Mouse (Mus musculus) gastrocnemius, postnatal 36 days (tissue): ENCODE measurements around the gene Ttc19. TPM values are rescaled to one million over a fixed set of nuclear protein-coding genes. Genes with fewer than 3 reads are reported as not detected.

Source experiments
- DNase-seq, 2 experiments: peaks; one replicate each; pipeline ENCODE4 v3.0.0; 2022
- intact Hi-C: fragments of 180-260 bp; cut with DNase I; formaldehyde crosslinking; loops from one replicate; pipeline ENCODE4 v1.15.1; 2025
- long read RNA-seq, 2 experiments: library from polyadenylated mRNA; stranded (forward); transcript quantifications; one replicate each; pipeline ENCODE4 v2.0.0; 2021
- total RNA-seq, 2 experiments: library from RNA; stranded (reverse); gene quantifications; 2 replicates each; pipeline ENCODE4 v1.2.3; 2021

Ttc19 gene
- 10 to 100 TPM; 34.0 to 38.1 TPM for total RNA-seq
- long read RNA-seq, experiment 1, transcript Ttc19-201 (10 exons, 3,410 nt) = major isoform, 27 of 40 reads
- long read RNA-seq, experiment 1, partial matches to known transcripts = 2 of 40 reads
- long read RNA-seq, experiment 1, other reads (novel, unspliced or antisense) = 8 of 40 reads
- long read RNA-seq, experiment 2, transcript Ttc19-201 (10 exons, 3,410 nt) = major isoform, 32 of 49 reads
- long read RNA-seq, experiment 2, partial matches to known transcripts = 3 of 49 reads
- long read RNA-seq, experiment 2, other reads (novel, unspliced or antisense) = 10 of 49 reads

DNA sequence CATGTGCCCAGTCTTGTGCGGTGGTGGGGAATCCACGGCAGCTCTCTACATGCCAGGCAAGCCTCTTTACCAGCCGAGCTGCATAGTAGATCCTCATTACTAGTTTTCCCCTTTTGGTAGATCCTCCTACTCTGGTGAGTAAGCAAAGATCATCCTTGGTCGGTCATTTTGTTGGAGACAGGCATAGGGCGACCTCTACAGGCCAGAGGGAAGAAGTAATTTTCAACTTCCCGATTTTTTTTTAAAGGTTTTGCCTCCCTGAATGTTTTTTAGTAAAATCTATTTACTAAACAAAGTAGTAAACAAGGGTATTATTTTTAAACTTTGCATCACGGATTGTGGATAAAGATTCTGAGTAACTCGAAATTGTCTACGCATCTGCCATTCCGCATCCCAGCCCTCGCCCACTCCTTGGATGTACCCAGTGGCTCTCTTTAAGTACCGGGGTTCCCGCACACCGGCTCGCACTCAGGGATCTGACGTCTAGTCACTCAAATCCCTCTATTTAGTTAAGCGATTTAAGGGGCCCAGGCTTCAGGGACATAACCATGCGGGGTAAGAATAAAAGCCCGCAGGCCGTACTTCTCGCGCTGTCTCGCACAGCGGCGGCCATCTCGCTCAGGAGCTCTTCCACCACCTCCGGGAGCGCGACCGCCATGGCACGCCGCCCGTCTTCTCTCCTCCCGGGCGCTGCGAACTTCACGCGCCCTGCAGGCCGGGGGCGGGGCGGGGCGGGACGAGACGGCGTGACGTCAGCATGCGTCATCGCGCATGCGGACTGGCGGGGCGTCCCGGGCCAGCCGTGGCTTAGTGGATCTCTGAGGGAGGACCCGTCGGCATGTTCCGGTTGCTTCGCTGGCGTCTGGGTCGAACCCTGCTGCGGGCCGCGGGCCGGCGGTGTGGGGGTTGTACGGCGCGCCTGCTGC, at the start of gene Ttc19, which contains the start of gene Zswim7:
Gene Ttc19 (plus strand): TSS at position 799 of the 926 bp plus-strand sequence.
Gene Zswim7 (minus strand): TSS at position 701 of the 926 bp plus-strand sequence.
- DNase-seq = peak; percentile 90
- intact Hi-C loops = loop anchor here (1.0 to 2.0 kb wide), 2 partner anchors 154 to 232 kb away; no protein-coding TSS in a partner anchor

DNA sequence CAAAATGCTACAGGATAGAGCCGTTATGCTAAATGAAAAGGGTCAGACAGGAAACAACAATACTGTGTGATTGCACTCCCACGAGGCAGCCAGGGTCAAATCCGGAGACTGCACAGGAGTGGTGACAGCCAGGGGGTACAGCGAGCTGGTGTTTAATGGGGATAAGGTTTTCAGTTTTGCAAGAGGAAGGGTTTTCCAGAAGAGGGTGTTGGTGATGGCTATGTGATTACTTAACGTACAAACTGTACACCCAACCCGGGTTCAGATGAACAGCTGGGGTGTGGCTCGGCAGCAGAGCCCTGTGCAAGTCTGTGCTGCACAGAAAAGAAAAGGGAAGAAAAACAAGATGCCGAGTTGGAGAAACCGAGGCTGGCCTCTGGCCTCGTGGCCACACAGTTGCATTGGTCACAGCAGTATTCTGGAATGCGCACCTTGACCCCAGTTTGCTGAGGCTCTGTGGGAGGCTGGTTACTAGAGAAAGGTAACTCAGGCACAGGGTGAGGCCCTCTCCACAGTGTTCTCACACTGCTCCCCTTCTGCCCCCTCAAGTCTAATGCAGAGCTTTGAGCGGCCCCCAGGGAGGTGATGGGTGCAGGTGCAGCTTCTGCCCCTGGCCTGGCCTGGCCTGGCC, 40.5 kb upstream of the Ttc19 start:
- intact Hi-C loops = no loop called here
- DNase-seq = no peak

- no peak for DNase-seq
- intact Hi-C loops = no loop called here
These were observed 37.4 kb upstream of the Ttc19 start for GRCm38 (mm10) chr11:62243871-62244270.

GRCm38 (mm10) chr11:62244471-62244870, 36.8 kb upstream of the Ttc19 start:
- DNase-seq = no peak
- intact Hi-C loops = no loop called here

DNA sequence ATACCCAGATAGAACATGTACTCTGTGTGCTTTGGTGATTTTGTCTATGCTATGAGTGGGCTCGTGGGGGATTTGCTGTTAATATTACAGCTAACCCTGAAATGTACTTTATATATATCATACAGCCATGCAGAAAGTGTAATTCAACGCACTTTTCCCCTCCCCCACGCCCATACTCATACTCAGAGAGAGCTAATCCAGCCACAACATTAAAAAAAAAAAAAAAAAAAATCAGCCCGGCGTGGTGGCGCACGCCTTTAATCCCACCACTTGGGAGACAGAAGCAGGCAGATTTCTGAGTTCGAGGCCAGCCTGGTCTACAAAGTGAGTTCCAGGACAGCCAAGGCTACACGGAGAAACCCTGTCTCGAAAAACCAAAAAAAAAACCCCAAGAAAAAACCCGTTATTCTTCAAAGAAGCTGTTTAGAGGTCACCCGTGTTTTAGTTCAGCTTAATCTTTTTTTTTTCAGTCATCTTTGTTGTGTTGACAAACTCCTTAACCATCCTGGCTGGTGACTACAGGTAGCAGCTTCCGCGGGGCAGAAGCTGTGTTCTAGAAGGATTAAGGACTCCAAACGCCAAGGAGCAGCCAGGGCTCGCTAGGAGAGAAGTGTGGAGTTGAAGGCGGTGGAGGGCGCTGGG, 33.4 kb upstream of the Ttc19 start:
- DNase-seq = no peak
- intact Hi-C loops = no loop called here

DNA sequence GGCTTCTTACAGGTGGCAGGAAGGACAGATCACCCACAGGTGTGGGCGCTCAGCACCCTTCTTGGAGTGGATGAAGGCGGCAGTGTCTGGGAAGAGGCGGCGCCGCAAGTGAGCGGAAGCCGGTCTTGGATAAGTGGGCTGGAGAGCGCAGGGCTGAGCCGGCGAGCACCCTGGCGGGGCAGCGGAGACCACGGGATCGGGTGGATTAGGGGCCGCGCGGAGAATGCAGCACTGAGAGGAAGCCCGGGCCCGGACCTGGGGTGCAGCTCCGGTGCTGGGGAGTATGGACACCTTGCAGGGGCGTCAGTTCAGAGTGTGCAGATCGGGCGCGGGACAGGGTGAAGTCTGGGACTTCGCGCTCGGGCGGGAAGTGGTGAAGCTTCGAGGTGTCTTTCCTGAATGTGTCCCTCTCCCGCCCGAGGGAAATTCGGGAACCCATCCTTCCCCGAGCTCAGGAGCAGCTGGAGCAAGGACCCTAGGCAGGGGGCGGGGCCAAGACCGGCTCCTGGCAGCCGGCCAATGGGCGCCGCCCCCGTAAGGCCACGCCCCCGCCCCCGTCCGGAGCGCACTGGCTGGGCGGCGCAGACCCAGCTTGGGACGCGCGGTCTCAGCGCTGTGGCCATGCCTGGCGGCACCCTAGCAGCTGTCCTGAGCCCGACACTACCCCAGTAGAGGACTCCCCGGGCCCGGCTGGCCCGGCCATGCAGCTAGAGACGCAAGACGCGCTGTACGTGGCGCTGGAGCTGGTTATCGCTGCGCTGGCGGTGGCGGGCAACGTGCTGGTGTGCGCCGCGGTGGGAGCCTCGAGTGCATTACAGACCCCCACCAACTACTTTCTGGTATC, 32.6 kb upstream of the Ttc19 start, which contains the start of gene Adora2b:
Gene Adora2b (plus strand): TSS at position 584 of the 844 bp plus-strand sequence.
- intact Hi-C loops = no loop called here

DNA sequence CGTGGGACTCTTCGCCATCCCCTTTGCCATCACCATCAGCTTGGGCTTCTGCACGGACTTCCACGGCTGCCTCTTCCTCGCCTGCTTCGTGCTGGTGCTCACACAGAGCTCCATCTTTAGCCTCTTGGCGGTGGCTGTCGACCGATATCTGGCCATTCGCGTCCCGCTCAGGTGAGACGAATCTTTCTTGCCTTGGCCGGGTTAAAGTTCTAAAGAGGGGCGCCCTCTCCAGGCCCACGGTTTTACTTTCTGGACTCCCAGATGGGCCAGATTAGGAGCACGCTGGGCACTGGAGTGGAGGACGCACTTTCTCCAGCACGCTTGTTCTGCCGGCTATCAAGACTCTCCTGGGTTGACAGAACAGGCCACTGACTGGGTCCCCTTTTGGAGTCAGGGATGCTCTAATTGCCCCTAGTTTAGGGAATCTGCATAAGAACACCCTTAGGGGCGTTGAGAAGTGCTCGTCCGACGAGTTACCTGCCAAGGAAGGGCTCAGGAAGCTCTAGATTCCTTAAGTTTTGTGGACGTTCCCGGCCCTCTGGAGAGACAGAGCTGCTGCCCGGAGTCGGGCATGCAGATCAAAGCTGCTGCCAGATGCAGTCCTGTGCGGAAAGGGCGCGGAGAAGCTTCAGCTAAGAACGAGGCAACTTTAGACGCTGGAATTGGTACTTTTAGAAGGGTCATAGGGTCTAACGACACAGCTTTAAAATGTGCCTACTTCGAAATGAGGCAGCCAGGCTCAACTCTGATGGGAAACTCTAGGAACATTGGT, 31.8 kb upstream of the Ttc19 start:
- intact Hi-C loops = no loop called here
- no peak for DNase-seq

More for the DNA sequence above, 32.6 kb upstream of the Ttc19 start, which contains the start of gene Adora2b:
- DNase-seq = peak; percentile 55 to 56

DNA sequence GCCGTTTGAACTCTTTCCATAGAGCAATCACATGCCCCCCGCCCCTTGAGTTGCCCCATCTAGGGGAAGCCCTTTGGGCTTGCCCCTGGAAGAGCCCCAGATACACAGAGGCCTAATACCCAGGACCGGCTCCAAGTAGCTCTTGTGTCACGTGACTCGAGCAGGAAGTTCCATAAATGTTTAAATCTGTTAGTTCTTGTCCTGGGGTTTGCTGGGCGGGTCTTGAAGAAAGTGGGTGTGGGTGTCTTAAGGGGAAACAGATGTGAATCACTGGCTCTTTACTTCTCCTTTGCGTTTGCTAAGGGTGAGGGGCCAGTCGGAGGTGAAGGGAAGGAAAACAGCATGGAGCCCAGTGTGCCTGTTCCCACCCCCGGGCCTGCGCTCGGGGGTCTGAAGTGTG, 30.2 kb upstream of the Ttc19 start:
- intact Hi-C loops = no loop called here
- no peak for DNase-seq

GRCm38 (mm10) chr11:62253380-62253779, 27.9 kb upstream of the Ttc19 start:
- intact Hi-C loops = no loop called here
- no peak for DNase-seq

DNA sequence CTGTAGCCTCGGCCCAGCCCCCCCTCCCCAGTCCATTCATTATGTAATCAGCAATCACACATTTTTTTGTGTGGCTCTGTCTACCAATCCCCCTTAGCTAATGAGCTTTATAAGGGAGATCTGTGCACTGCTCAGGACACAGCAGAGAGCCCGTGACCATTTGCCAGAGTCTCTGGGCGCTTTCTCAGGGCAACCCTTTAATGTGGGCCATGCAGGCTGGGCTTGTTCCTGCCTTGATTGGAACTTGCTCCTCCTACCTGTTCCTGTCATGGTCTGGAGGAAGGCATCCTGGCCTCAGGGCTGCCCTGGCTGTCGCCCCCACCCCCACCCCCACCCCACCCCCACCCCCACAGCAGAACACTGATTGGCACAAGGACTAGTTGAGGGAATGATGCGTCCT, 22.1 kb upstream of the Ttc19 start:
- intact Hi-C loops = no loop called here
- no peak for DNase-seq

- intact Hi-C loops = no loop called here
- DNase-seq = no peak
These were observed 17.7 kb upstream of the Ttc19 start for GRCm38 (mm10) chr11:62263599-62263998.

- intact Hi-C loops = no loop called here
- no peak for DNase-seq
These were observed 17.3 kb upstream of the Ttc19 start for GRCm38 (mm10) chr11:62264018-62264417.

GRCm38 (mm10) chr11:62265642-62266041, 15.6 kb upstream of the Ttc19 start:
- DNase-seq = no peak
- intact Hi-C loops = no loop called here

DNA sequence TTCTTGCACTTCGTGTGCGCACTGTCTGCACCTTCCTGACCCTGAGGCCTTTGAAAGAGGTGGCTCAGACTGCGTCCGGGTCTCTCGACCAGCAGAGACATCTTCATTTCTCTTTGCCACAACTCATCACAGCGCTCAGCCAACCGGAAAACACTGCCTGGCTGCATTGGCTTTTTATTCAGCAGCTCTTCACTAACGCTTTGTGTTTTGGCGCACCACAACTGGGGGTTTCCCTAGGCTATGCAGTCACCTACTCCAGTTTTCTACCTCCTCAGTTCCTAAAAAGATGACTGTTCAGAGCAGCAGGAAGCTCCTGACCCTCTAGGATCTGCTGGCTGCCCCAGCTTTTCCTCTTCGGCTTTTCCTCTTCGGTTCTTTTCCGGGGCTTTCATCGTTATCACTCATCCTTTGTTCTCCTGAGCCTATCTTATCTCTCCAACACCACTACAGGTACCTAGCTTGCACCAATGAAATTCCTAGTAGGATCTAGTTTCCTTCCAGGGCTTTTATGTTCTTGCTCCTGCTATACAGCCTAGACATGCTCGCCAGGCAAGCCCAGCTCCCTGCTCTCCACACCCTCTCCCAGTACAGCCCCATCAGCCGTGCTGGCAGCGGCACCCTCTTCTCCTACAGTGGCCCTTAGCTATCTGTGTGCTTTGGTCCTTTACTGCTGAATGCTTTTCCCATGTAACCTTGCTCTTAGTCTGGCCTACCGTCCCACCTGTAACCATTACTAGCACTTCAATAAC, 14.6 kb upstream of the Ttc19 start:
- intact Hi-C loops = no loop called here

GRCm38 (mm10) chr11:62268381-62268780, 12.9 kb upstream of the Ttc19 start:
- no peak for DNase-seq
- intact Hi-C loops = no loop called here

More for the DNA sequence above, 14.6 kb upstream of the Ttc19 start:
- no peak for DNase-seq

DNA sequence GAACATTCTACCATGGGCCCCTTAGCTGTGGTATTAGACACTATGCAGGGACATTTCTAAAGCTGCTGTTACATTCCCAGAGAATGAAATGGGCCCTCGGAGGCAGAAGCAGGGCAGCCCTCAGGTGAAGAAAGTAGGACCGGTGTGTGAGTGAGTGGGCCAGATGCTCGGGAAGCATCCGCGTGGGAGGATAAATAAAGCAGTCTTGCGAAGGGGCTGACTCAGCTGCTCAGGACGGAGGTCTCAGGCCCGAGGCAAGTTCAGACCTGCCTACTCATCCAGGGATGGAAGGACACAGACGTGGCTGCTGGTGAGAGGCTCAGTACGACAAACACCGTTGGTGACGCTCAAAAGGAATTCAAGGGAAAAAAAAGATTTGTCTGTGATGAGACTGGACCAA, 12.2 kb upstream of the Ttc19 start:
- intact Hi-C loops = no loop called here
- DNase-seq = no peak

GRCm38 (mm10) chr11:62270851-62271250, 10.4 kb upstream of the Ttc19 start:
- intact Hi-C loops = no loop called here
- DNase-seq = no peak

- intact Hi-C loops = no loop called here
- DNase-seq = no peak
These were observed 4.2 kb upstream of the Ttc19 start for GRCm38 (mm10) chr11:62277086-62277485.
